Mouse (Mus musculus) forebrain, embryonic 14.5 days (tissue): Measurements from ENCODE around the gene Cyth1. TPM values are rescaled to one million over a fixed set of nuclear protein-coding genes. Genes with fewer than 3 reads are reported as not detected.

Experiments
- ATAC-seq: fragments of 200-750 bp; cut with Nextera tagmentation; 2 replicates; pipeline ENCODE4 v1.8.0; 2017; ENCODE audit warnings: mild to moderate bottlenecking, moderate library complexity
- DNase-seq: peaks from one replicate; pipeline ENCODE4 v3.0.0-alpha.2; 2015; ENCODE audit warnings: low spot score
- H3K27ac ChIP-seq: fragments of 300-500 bp; sonication (generic); 2 replicates; pipeline ENCODE4 v1.5.1; 2014; ENCODE audit warnings: low read depth, mild to moderate bottlenecking, control low read depth, low read length, moderate library complexity
- H3K27me3 ChIP-seq: fragments of 300-500 bp; sonication (generic); replicated peaks from 2 replicates; pipeline ENCODE4 v1.6.1; 2014; ENCODE audit warnings: low read length, control low read depth, mixed read lengths; ENCODE audit not compliant: control insufficient read depth, insufficient read depth
- H3K36me3 ChIP-seq: fragments of 300-500 bp; sonication (generic); 2 replicates; pipeline ENCODE4 v1.6.1; 2014; ENCODE audit warnings: low read length, control low read depth; ENCODE audit not compliant: control insufficient read depth, insufficient read depth
- H3K4me1 ChIP-seq: fragments of 300-500 bp; sonication (generic); 2 replicates; pipeline ENCODE4 v1.6.1; 2014; ENCODE audit warnings: antibody characterized with exemption, low read length, control low read depth; ENCODE audit not compliant: control insufficient read depth, insufficient read depth
- H3K4me2 ChIP-seq: fragments of 300-500 bp; sonication (generic); 2 replicates; pipeline ENCODE4 v1.6.1; 2014; ENCODE audit warnings: mild to moderate bottlenecking, control low read depth, low read length
- H3K4me3 ChIP-seq: fragments of 300-500 bp; sonication (generic); 2 replicates; pipeline ENCODE4 v1.5.1; 2014; ENCODE audit warnings: low read depth, low read length, control low read depth
- H3K9ac ChIP-seq: fragments of 300-500 bp; sonication (generic); 2 replicates; pipeline ENCODE4 v1.6.1; 2014; ENCODE audit warnings: mild to moderate bottlenecking, low read length, control low read depth, moderate library complexity
- H3K9me3 ChIP-seq: fragments of 300-500 bp; sonication (generic); replicated peaks from 2 replicates; pipeline ENCODE4 v1.6.1; 2016; ENCODE audit warnings: low read length, control low read depth, mixed read lengths; ENCODE audit not compliant: control insufficient read depth
- WGBS: fragments of 180-500 bp; shearing (Covaris S2); extraction: QIAGEN DNeasy Blood & Tissue Kit; methylation state at CpG from one replicate; pipeline ENCODE4 v1.1.7; 2014; 5-methylcytosine and 5-hydroxymethylcytosine counted together
- polyA plus RNA-seq: library from polyadenylated mRNA; unstranded; fragments of >200 nt; fragmentation: Nextera tagmentation; extraction: Ambion mirVana; gene quantifications from 2 replicates; pipeline ENCODE4 v1.2.1, GENCODE M21; 2014

Cyth1 gene
- polyA plus RNA-seq, 1 experiment from 2014 or later: 21.9 TPM

GRCm38 (mm10) chr11:118263146-118263545 is 14.8 kb upstream of the Cyth1 start:
- 91% methylated on average over 5 of the region's 5 CpGs for WGBS

GRCm38 (mm10) chr11:118260081-118260480 is 11.7 kb upstream of the Cyth1 start:
- ATAC-seq: no peak
- Histone ChIP-seq H3K4me1 (peaks cover under 1% of the 10 kb centered on the region; the same call in 1 of the 2 replicates), H3K4me3 (no peak overlapping the region), H3K36me3 (peaks cover 81% of the 10 kb centered on the region), H3K9me3 (no peaks in the 10 kb centered on the region), H3K4me2 (no peak overlapping the region), H3K27ac (no peak overlapping the region), H3K9ac (no peak overlapping the region), H3K27me3 (no peaks in the 10 kb centered on the region)
- DNase-seq: no peak
- 94% methylated on average over 8 of the region's 8 CpGs for WGBS

More at GRCm38 (mm10) chr11:118263146-118263545, 14.8 kb upstream of the Cyth1 start:
- DNase-seq (no peak), ATAC-seq (no peak)
- H3K4me2 ChIP-seq: no peak overlapping the region
- H3K9me3 ChIP-seq: no peaks in the 10 kb centered on the region
- no peaks in the 10 kb centered on the region for H3K27me3 ChIP-seq
- H3K4me1 ChIP-seq: no peaks in the 10 kb centered on the region
- H3K27ac ChIP-seq: no peak overlapping the region; the same call in 1 of the 2 replicates
- H3K36me3 ChIP-seq: peaks cover 97% of the 10 kb centered on the region
- no peak overlapping the region for H3K4me3 ChIP-seq
- no peak overlapping the region for H3K9ac ChIP-seq

- Histone ChIP-seq H3K9me3 (no peaks in the 10 kb centered on the region), H3K4me1 (peaks cover 6% of the 10 kb centered on the region), H3K27me3 (no peaks in the 10 kb centered on the region), H3K4me3 (no peak overlapping the region), H3K9ac (no peak overlapping the region), H3K4me2 (no peak overlapping the region), H3K36me3 (peaks cover 76% of the 10 kb centered on the region), H3K27ac (no peak overlapping the region)
- WGBS: 95% methylated on average over 8 of the region's 8 CpGs
- no peak for DNase-seq
- no peak for ATAC-seq
Measured at GRCm38 (mm10) chr11:118259580-118259979, 11.2 kb upstream of the Cyth1 start.

GRCm38 (mm10) chr11:118256371-118256770 is 8.0 kb upstream of the Cyth1 start:
- DNase-seq (no peak), ATAC-seq (no peak)
- H3K4me1 ChIP-seq: peaks cover 17% of the 10 kb centered on the region
- H3K9me3 ChIP-seq: no peaks in the 10 kb centered on the region
- no peaks in the 10 kb centered on the region for H3K27me3 ChIP-seq
- 93% methylated on average over 7 of the region's 7 CpGs for WGBS
- no peak overlapping the region for H3K4me2 ChIP-seq
- peaks cover 44% of the 10 kb centered on the region for H3K36me3 ChIP-seq
- H3K9ac ChIP-seq: no peak overlapping the region
- no peak overlapping the region for H3K4me3 ChIP-seq
- no peak overlapping the region for H3K27ac ChIP-seq

- Histone ChIP-seq H3K4me3 (no peak overlapping the region), H3K27ac (peak overlapping the region; percentile 92), H3K27me3 (no peaks in the 10 kb centered on the region), H3K4me1 (peaks cover 17% of the 10 kb centered on the region), H3K9ac (peak overlapping the region; percentile 29; the same call in 1 of the 2 replicates), H3K4me2 (peak overlapping the region; percentile 21; the same call in 1 of the 2 replicates), H3K9me3 (no peaks in the 10 kb centered on the region), H3K36me3 (peaks cover 24% of the 10 kb centered on the region)
- DNase-seq (peak; percentile 87), ATAC-seq (peak; percentile 88)
- 21% methylated on average over 15 of the region's 15 CpGs for WGBS
Measured at GRCm38 (mm10) chr11:118254159-118254951, 6.0 kb upstream of the Cyth1 start.

- no peak overlapping the region for H3K4me2 ChIP-seq
- no peak for DNase-seq
- peaks cover 24% of the 10 kb centered on the region for H3K4me1 ChIP-seq
- no peak overlapping the region for H3K4me3 ChIP-seq
- ATAC-seq: no peak; the same call in 1 of the 2 replicates
- 83% methylated on average over 7 of the region's 7 CpGs for WGBS
- peaks cover 16% of the 10 kb centered on the region for H3K36me3 ChIP-seq
- no peak overlapping the region for H3K9ac ChIP-seq
- no peaks in the 10 kb centered on the region for H3K27me3 ChIP-seq
- peak overlapping the region; percentile 92 for H3K27ac ChIP-seq
- H3K9me3 ChIP-seq: no peaks in the 10 kb centered on the region
Measured at GRCm38 (mm10) chr11:118253447-118254158, 5.2 kb upstream of the Cyth1 start.

- no peaks in the 10 kb centered on the region for H3K27me3 ChIP-seq
- peak overlapping the region; percentile 80 for H3K4me3 ChIP-seq
- peaks cover 21% of the 10 kb centered on the region for H3K4me1 ChIP-seq
- peak overlapping the region; percentile 45 for H3K9ac ChIP-seq
- H3K9me3 ChIP-seq: no peaks in the 10 kb centered on the region
- DNase-seq (peak; percentile 53), ATAC-seq (no peak; the same call in 1 of the 2 replicates)
- no peaks in the 10 kb centered on the region for H3K36me3 ChIP-seq
- WGBS: 2% methylated on average over 5 of the region's 5 CpGs
- peak overlapping the region; percentile 58 for H3K27ac ChIP-seq
- H3K4me2 ChIP-seq: peak overlapping the region; percentile 96
Measured at GRCm38 (mm10) chr11:118249012-118249383, 606 bp upstream of the Cyth1 start.

GRCm38 (mm10) chr11:118247359-118248095 is 865 bp downstream of the Cyth1 start:
- Histone ChIP-seq H3K4me1 (peaks cover 16% of the 10 kb centered on the region), H3K36me3 (no peaks in the 10 kb centered on the region), H3K4me2 (peak overlapping the region; percentile 96), H3K4me3 (peak overlapping the region; percentile 80), H3K9ac (peak overlapping the region; percentile 80), H3K27me3 (no peaks in the 10 kb centered on the region), H3K9me3 (no peaks in the 10 kb centered on the region), H3K27ac (no peak overlapping the region)
- ATAC-seq (no peak), DNase-seq (peak; percentile 56)
- WGBS: 2% methylated on average over 40 of the region's 43 CpGs
